ENCODE assay signal across 9 mouse cellular contexts in genomic region chr17:31330622-31331021, GRCm38 (mm10). TPM values are rescaled to one million over a fixed set of nuclear protein-coding genes. Genes with fewer than 3 reads are reported as not detected.
DNase-seq lines count a peak whose midpoint lies in the region; ATAC-seq and TF ChIP-seq lines count a peak whose summit lies in the region.
"Had no signal": no experiment of that assay in that cellular context is flagged by ENCODE, and none has a peak within 500 bp of the region (broad histone marks: within the 10 kb centered on the region; RNA-seq: fewer than 3 reads in every experiment).

No protein-coding gene starts in this region.

- WGBS in heart, adult 2 months, result 52% methylated on average over 4 of the region's 4 CpGs
- WGBS in forebrain, embryonic 14.5 days, result 31% methylated on average over 4 of the region's 4 CpGs
- WGBS in stomach, postnatal 0 days, result 46% methylated on average over 4 of the region's 4 CpGs

- peak; percentile 30 to 62 for DNase-seq in heart, adult 2 months
- DNase-seq in heart, postnatal 25 days (ENCODE audit: low spot score), result no peak
- peak; percentile 49 for DNase-seq in CD4-positive helper T cell, adult 2 months (ENCODE audit: low read depth, low spot score)
- DNase-seq in forebrain, embryonic 14.5 days (ENCODE audit: low spot score), result peak; percentile 71
- DNase-seq in kidney, postnatal 36 days, result peak; percentile 65 to 84
- DNase-seq in stomach, postnatal 0 days (ENCODE audit: low spot score), result peak; percentile 77

- no peak overlapping the region for H3K9ac ChIP-seq in heart, adult 2 months (ENCODE audit: low read depth, low read length)
- no peak overlapping the region for H3K9ac ChIP-seq in forebrain, embryonic 14.5 days (ENCODE audit: low read length)
- no peak overlapping the region for H3K9ac ChIP-seq in stomach, postnatal 0 days (ENCODE audit: low read length)
- H3K9ac ChIP-seq: stomach, embryonic 15.5 days had no signal

- TF ChIP-seq CTCF in heart, adult 2 months (IDR thresholded peaks at IDR 0.05), result peak; percentile 75
- peak; percentile 39 for TF ChIP-seq CTCF in bone marrow macrophage, adult 2 months (IDR thresholded peaks at IDR 0.05; ENCODE audit: low read depth, low read length)
- peak; percentile 86 for TF ChIP-seq CTCF in stomach, postnatal 0 days (IDR thresholded peaks at IDR 0.05; ENCODE audit: low read depth)

- H3K27ac ChIP-seq in heart, adult 2 months, result no peak overlapping the region
- H3K27ac ChIP-seq in bone marrow macrophage, adult 2 months (ENCODE audit: insufficient read depth, low read depth, low read length), result no peak overlapping the region
- H3K27ac ChIP-seq in forebrain, embryonic 14.5 days (ENCODE audit: low read depth, low read length), result no peak overlapping the region
- no peak overlapping the region for H3K27ac ChIP-seq in stomach, postnatal 0 days (replicated peaks)
- H3K27ac ChIP-seq: stomach, embryonic 15.5 days had no signal

- no peaks in the 10 kb centered on the region for H3K79me2 ChIP-seq in heart, adult 2 months (replicated peaks; ENCODE audit: control insufficient read depth, insufficient read depth, low read length)

- TF ChIP-seq EP300 in heart, adult 2 months (IDR thresholded peaks at IDR 0.05; ENCODE audit: insufficient read depth, low read depth, low read length), result no peak
- TF ChIP-seq EP300 in stomach, postnatal 0 days (optimal IDR thresholded peaks at IDR 0.05), result no peak

- no peaks in the 10 kb centered on the region for H3K27me3 ChIP-seq in heart, adult 2 months (ENCODE audit: control insufficient read depth, insufficient read depth, low read length)
- no peaks in the 10 kb centered on the region for H3K27me3 ChIP-seq in forebrain, embryonic 14.5 days (replicated peaks; ENCODE audit: control insufficient read depth, insufficient read depth, low read length)
- no peaks in the 10 kb centered on the region for H3K27me3 ChIP-seq in stomach, postnatal 0 days (ENCODE audit: control insufficient read depth, insufficient read depth, low read length)
- H3K27me3 ChIP-seq: stomach, embryonic 15.5 days had no signal

- peak; percentile 29; the same call in 1 of the 2 replicates for ATAC-seq in forebrain, embryonic 14.5 days
- ATAC-seq in megakaryocyte, adult 5-6 weeks (ENCODE audit: poor library complexity, severe bottlenecking), result peak; percentile 72
- peak; percentile 48 for ATAC-seq in stomach, postnatal 0 days (ENCODE audit: low FRiP score, low TSS enrichment)

- H3K4me2 ChIP-seq in forebrain, embryonic 14.5 days (ENCODE audit: low read length), result no peak overlapping the region
- H3K4me2 ChIP-seq in stomach, postnatal 0 days (replicated peaks; ENCODE audit: low read depth), result no peak overlapping the region
- H3K4me2 ChIP-seq: stomach, embryonic 15.5 days had no signal

- no peaks in the 10 kb centered on the region for H3K9me3 ChIP-seq in forebrain, embryonic 14.5 days (replicated peaks; ENCODE audit: control insufficient read depth, low read length)
- H3K9me3 ChIP-seq in stomach, postnatal 0 days (ENCODE audit: control insufficient read depth, low read length), result no peaks in the 10 kb centered on the region
- H3K9me3 ChIP-seq: stomach, embryonic 15.5 days had no signal

- no peak for TF ChIP-seq POLR2A in heart, adult 2 months (IDR thresholded peaks at IDR 0.05; ENCODE audit: insufficient read depth, low read depth, low read length)
- no peak for TF ChIP-seq POLR2A in bone marrow macrophage, adult 2 months (IDR thresholded peaks at IDR 0.05; ENCODE audit: borderline replicate concordance, low read depth, low read length)

- intact Hi-C loops in heart, adult 2 months (cut with DNase I), result loop anchor here (1.0 kb wide), 1 partner anchor 162 kb away; no protein-coding TSS in a partner anchor
- intact Hi-C loops in heart, postnatal 25 days (cut with DNase I), result loop anchor here (2.0 to 5.0 kb wide), 2 partner anchors 162 to 332 kb away; no protein-coding TSS in a partner anchor

- no peaks in the 10 kb centered on the region for H3K4me1 ChIP-seq in heart, adult 2 months (ENCODE audit: control insufficient read depth, insufficient read depth, low read length)
- peaks cover 7% of the 10 kb centered on the region for H3K4me1 ChIP-seq in bone marrow macrophage, adult 2 months (ENCODE audit: control insufficient read depth, insufficient read depth, low read length)
- no peaks in the 10 kb centered on the region for H3K4me1 ChIP-seq in forebrain, embryonic 14.5 days (ENCODE audit: control insufficient read depth, insufficient read depth, low read length)
- no peaks in the 10 kb centered on the region for H3K4me1 ChIP-seq in stomach, postnatal 0 days (replicated peaks; ENCODE audit: control insufficient read depth, insufficient read depth)

- no peaks in the 10 kb centered on the region for H3K36me3 ChIP-seq in heart, adult 2 months (ENCODE audit: control insufficient read depth, insufficient read depth, low read length)
- no peaks in the 10 kb centered on the region for H3K36me3 ChIP-seq in forebrain, embryonic 14.5 days (ENCODE audit: control insufficient read depth, insufficient read depth, low read length)
- no peaks in the 10 kb centered on the region for H3K36me3 ChIP-seq in stomach, postnatal 0 days (ENCODE audit: control insufficient read depth, insufficient read depth, low read length)
- H3K36me3 ChIP-seq: stomach, embryonic 15.5 days had no signal

- H3K4me3 ChIP-seq in heart, adult 2 months, result no peak overlapping the region
- no peak overlapping the region for H3K4me3 ChIP-seq in bone marrow macrophage, adult 2 months (ENCODE audit: insufficient read depth, low read length)
- no peak overlapping the region for H3K4me3 ChIP-seq in forebrain, embryonic 14.5 days (ENCODE audit: low read depth, low read length)
- no peak overlapping the region for H3K4me3 ChIP-seq in stomach, postnatal 0 days (ENCODE audit: low read depth, low read length)
- H3K4me3 ChIP-seq: stomach, embryonic 15.5 days had no signal

RNA-seq across cellular contexts. Expression of gene Slc37a1, which starts 44.0 kb away (rescaled TPM):
- total RNA-seq in heart, adult 2 months (2021), result 1 to 10 TPM; 7.3 to 9.1 TPM
- polyA plus RNA-seq in heart, adult 2 months (2012; rRNA removed), result 18.7 and 19.7 TPM in 2 replicates
- total RNA-seq in heart, postnatal 25 days (2021), result 10 to 100 TPM; 10.4 to 13.3 TPM
- polyA plus RNA-seq in bone marrow macrophage, adult 2 months (2012; ENCODE audit: insufficient read depth, insufficient read length, missing spikeins), result 7.5 and 11.6 TPM in 2 replicates
- polyA plus RNA-seq in forebrain, embryonic 14.5 days (2014; fragmentation: Nextera tagmentation; extraction: Ambion mirVana), result 6.9 and 7.9 TPM in 2 replicates
- total RNA-seq in megakaryocyte, adult 5-6 weeks (2015), result 6.3 and 8.1 TPM in 2 replicates
- total RNA-seq in megakaryocyte, adult 5-6 weeks (2017), result 3.9 and 10.6 TPM in 2 replicates
- 14.7 and 16.6 TPM in 2 replicates for polyA plus RNA-seq in stomach, postnatal 0 days (2015; fragmentation: Nextera tagmentation; extraction: Ambion mirVana)

RNA-seq across cellular contexts. Expression of gene Rsph1, which starts 53.4 kb away (rescaled TPM):
- total RNA-seq in heart, adult 2 months (2021), result 1 to 10 TPM in 1 of 2 experiments, under 1 TPM in 1; 0.81 to 1.2 TPM
- 0.32 and 1.2 TPM in 2 replicates for polyA plus RNA-seq in heart, adult 2 months (2012; rRNA removed)
- total RNA-seq in heart, postnatal 25 days (2021), result 1 to 10 TPM; 1.7 to 2.1 TPM
- not detected in 2 replicates for polyA plus RNA-seq in bone marrow macrophage, adult 2 months (2012; ENCODE audit: insufficient read depth, insufficient read length, missing spikeins)
- polyA plus RNA-seq in forebrain, embryonic 14.5 days (2014; fragmentation: Nextera tagmentation; extraction: Ambion mirVana), result 2.9 and 3.6 TPM in 2 replicates
- total RNA-seq in megakaryocyte, adult 5-6 weeks (2015), result 0.36 TPM in 2 replicates
- total RNA-seq in megakaryocyte, adult 5-6 weeks (2017), result 0.66 and 1.1 TPM in 2 replicates
- polyA plus RNA-seq in stomach, postnatal 0 days (2015; fragmentation: Nextera tagmentation; extraction: Ambion mirVana), result 0.87 and 0.99 TPM in 2 replicates

RNA-seq across cellular contexts. Expression of gene Pde9a, which starts 55.4 kb away (rescaled TPM):
- total RNA-seq in heart, adult 2 months (2021), result 1 to 10 TPM; 3.2 to 4.0 TPM
- polyA plus RNA-seq in heart, adult 2 months (2012; rRNA removed), result 10.4 and 12.1 TPM in 2 replicates
- 1 to 10 TPM; 5.1 to 6.7 TPM for total RNA-seq in heart, postnatal 25 days (2021)
- polyA plus RNA-seq in bone marrow macrophage, adult 2 months (2012; ENCODE audit: insufficient read depth, insufficient read length, missing spikeins), result not detected in 2 replicates
- polyA plus RNA-seq in forebrain, embryonic 14.5 days (2014; fragmentation: Nextera tagmentation; extraction: Ambion mirVana), result 60.7 and 68.5 TPM in 2 replicates
- not detected in 2 replicates for total RNA-seq in megakaryocyte, adult 5-6 weeks (2015)
- total RNA-seq in megakaryocyte, adult 5-6 weeks (2017), result 0.29 TPM in 1 of 2 replicates, not detected in the other
- polyA plus RNA-seq in stomach, postnatal 0 days (2015; fragmentation: Nextera tagmentation; extraction: Ambion mirVana), result 11.6 and 12.1 TPM in 2 replicates

Comparison
In these comparisons a context has a peak if more than half of its experiments do, and no peak if none do; other contexts are left out.
1. RNA of gene Pde9a, which starts 55.4 kb away (polyA plus RNA-seq): 60.7 to 68.5 TPM in forebrain, embryonic 14.5 days, 11.6 to 12.1 TPM in stomach, postnatal 0 days and 10.4 to 12.1 TPM in heart, adult 2 months; not detected in bone marrow macrophage, adult 2 months; every median in the first group is over 10 times any median in the second.
2. Peak in every context shown above with its lines, with median percentiles within 50 percentile points of each other: CTCF ChIP-seq and ATAC-seq.